Mouse (Mus musculus): Measurements from ENCODE around the gene Ptprd. TPM values are rescaled to one million over a fixed set of nuclear protein-coding genes. Genes with fewer than 3 reads are reported as not detected.
A peak's percentile ranks its signal among the peaks of the same experiment; 100 is the strongest.

Ptprd gene
- total and polyA plus RNA-seq, 2 experiments from 2014 or later = 5.6 to 23.3 TPM

DNA sequence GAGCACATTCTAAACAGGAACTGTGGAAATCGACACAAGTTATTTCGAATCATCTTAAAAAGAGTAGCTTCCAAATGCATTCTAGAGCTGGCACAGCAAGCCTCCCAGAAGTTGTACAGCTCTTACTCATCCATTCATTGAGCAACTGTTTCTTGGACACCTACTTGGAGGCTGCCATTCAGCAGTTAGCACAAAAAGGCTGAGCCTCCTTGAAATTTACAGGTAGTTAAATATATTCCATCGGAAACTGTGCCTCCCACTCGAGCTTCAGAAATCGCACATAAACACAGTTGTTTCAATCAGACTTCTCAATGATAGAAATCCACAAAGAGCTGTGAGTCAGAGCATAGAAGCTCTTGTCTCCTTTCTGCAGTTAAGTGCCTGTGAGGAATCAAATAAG lies 1825.9 kb downstream of the Ptprd start:
- ATAC-seq (ENCODE audit: insufficient read depth, low read depth) (no peak), DNase-seq (ENCODE audit: low spot score) (no peak)
- 88% methylated on average over 5 of the region's 5 CpGs for WGBS
- TF ChIP-seq CTCF (IDR thresholded peaks at IDR 0.05; ENCODE audit: low read depth) (no peak), EP300 (IDR thresholded peaks at IDR 0.05; ENCODE audit: low read depth) (no peak)
- Histone ChIP-seq H3K4me2 (ENCODE audit: low read depth, low read length) (no peak overlapping the region), H3K36me3 (replicated peaks; ENCODE audit: control insufficient read depth, insufficient read depth, low read length) (no peaks in the 10 kb centered on the region), H3K9me3 (replicated peaks; ENCODE audit: control insufficient read depth, low read length) (no peaks in the 10 kb centered on the region), H3K4me1 (ENCODE audit: control insufficient read depth, insufficient read depth) (no peaks in the 10 kb centered on the region), H3K9ac (replicated peaks; ENCODE audit: low read depth, low read length) (no peak overlapping the region), H3K4me3 (ENCODE audit: low read depth, low read length) (no peak overlapping the region), H3K27ac (ENCODE audit: low read depth) (no peak overlapping the region), H3K27me3 (ENCODE audit: control insufficient read depth, insufficient read depth, low read length) (no peaks in the 10 kb centered on the region)

DNA sequence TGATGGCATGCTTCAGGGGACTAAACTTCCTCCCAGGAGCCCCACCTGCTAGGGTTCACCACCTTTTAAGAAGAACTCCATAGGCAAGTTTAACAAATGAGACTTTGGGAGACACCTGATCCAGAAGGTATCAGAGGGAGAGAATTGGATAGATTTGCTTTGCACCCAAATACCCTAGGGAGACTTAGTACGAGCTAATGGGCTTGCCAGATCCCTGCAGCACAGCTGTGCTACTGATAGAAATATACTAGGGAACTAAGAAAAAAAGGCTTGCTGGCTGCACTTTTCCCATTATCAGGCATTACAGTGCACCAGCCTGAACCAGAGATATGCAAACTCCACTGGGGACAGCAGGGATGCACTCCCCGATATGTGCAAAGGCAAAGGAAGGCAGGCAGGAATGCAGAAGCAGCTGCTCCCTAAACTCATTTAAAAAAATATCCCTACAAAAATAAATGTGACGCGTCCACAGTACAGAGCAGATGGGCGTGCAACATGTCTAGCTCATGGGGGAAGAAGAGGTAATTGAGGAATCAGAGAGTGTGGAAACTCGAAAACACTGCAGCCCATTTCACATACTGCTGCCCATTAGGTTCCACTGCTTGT lies 1831.3 kb downstream of the Ptprd start:
- WGBS = 53% methylated on average over 6 of the region's 6 CpGs
- TF ChIP-seq EP300 (IDR thresholded peaks at IDR 0.05; ENCODE audit: low read depth) = no peak
- no peak for TF ChIP-seq CTCF (IDR thresholded peaks at IDR 0.05; ENCODE audit: low read depth)
- Histone ChIP-seq H3K4me2 (ENCODE audit: low read depth, low read length) (no peak overlapping the region), H3K27me3 (ENCODE audit: control insufficient read depth, insufficient read depth, low read length) (no peaks in the 10 kb centered on the region), H3K9me3 (replicated peaks; ENCODE audit: control insufficient read depth, low read length) (no peaks in the 10 kb centered on the region), H3K9ac (replicated peaks; ENCODE audit: low read depth, low read length) (no peak overlapping the region), H3K4me3 (ENCODE audit: low read depth, low read length) (no peak overlapping the region), H3K36me3 (replicated peaks; ENCODE audit: control insufficient read depth, insufficient read depth, low read length) (no peaks in the 10 kb centered on the region), H3K4me1 (ENCODE audit: control insufficient read depth, insufficient read depth) (no peaks in the 10 kb centered on the region), H3K27ac (ENCODE audit: low read depth) (no peak overlapping the region)
- no peak for ATAC-seq (ENCODE audit: insufficient read depth, low read depth)
- DNase-seq (ENCODE audit: low spot score) = no peak

DNA sequence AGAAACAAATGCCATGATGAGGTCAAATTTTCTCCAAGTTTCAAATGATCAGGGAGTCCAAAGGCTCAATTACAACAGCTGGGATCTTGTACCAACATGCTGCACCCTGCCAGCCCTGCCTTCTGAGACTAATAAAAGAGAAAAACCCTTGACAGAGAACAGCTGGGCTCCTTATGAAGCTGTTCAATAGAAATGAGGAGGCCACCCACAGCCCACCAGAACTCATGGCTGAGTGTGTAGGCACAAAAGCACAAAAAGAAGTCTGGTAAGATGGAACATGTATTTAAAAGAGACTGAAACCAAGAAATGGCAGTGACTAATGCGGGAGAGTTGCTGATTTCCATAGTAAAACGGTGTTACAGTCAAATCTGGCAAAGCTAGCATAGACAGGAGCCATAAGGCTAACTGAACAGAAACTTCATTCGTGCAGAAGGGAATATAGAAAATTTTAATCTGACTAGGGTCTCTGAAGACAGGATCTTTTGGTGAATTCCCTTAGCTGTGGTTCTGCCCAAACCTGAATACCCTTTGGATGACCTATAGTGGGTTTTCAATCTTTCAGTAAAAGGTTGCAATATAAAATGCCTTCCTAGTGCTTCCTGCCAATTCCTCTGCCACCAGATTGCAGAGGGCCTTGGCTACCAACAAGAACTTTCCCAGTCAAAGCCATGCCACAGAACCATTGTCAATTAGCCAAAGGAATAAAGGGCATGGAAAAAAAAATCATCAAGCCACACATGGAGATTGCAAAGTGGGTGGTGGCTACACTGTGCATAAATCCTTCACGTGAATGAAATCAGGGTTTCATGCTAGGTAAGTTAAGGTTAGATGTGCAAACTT lies 1841.5 kb downstream of the Ptprd start:
- Histone ChIP-seq H3K27me3 (ENCODE audit: control insufficient read depth, insufficient read depth, low read length) (no peaks in the 10 kb centered on the region), H3K36me3 (replicated peaks; ENCODE audit: control insufficient read depth, insufficient read depth, low read length) (no peaks in the 10 kb centered on the region), H3K27ac (ENCODE audit: low read depth) (peak overlapping the region; percentile 43), H3K4me3 (ENCODE audit: low read depth, low read length) (no peak overlapping the region), H3K4me1 (ENCODE audit: control insufficient read depth, insufficient read depth) (peaks cover 34% of the 10 kb centered on the region), H3K9ac (replicated peaks; ENCODE audit: low read depth, low read length) (no peak overlapping the region), H3K9me3 (replicated peaks; ENCODE audit: control insufficient read depth, low read length) (no peaks in the 10 kb centered on the region), H3K4me2 (ENCODE audit: low read depth, low read length) (no peak overlapping the region; the same call in 1 of the 2 replicates)
- TF ChIP-seq EP300 (IDR thresholded peaks at IDR 0.05; ENCODE audit: low read depth) (no peak), CTCF (IDR thresholded peaks at IDR 0.05; ENCODE audit: low read depth) (no peak)
- no peak for DNase-seq (ENCODE audit: low spot score)
- ATAC-seq (ENCODE audit: insufficient read depth, low read depth) = no peak
- WGBS = 71% methylated on average over 4 of the region's 4 CpGs

DNA sequence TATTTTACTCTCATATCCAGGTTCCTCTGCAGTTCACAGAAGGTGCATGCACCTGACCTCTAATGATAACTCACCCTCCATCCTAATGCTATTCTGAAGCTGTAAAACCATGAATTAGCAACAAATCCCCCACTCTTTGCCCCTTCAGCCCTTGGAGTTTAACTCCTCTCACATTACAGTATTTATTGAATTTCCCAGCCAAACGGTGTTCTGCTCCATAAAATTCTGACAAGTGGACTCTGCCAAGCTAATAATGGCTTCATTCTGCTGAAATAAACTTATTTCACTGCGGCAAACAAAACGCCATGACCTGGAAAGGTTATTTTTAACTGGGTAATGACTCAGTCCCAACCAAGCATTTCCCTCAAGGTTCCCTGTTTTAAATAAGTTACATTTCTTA lies 1842.7 kb downstream of the Ptprd start:
- Histone ChIP-seq H3K4me1 (ENCODE audit: control insufficient read depth, insufficient read depth) (peaks cover 34% of the 10 kb centered on the region), H3K27ac (ENCODE audit: low read depth) (no peak overlapping the region)
- ATAC-seq (ENCODE audit: insufficient read depth, low read depth) = no peak

DNA sequence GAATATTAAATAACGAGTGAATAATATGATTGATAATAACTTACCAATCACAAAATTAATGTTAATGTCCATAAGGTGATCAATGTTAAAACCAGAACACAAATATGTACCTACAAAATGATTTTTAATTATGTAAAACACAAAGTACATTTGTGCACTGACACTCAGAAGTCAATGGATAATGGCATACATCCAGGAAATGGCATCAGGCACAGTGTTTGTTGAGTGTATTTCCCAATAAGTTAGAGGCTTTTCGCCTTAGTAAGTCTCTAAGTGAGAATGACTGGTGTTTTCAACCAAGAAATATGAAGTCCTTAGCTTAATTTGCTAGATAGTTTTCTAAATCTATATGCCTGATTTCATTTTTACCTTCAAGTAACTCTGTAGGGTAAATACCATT lies 1843.5 kb downstream of the Ptprd start:
- no peak for ATAC-seq (ENCODE audit: insufficient read depth, low read depth)
- no peaks in the 10 kb centered on the region for H3K36me3 ChIP-seq (replicated peaks; ENCODE audit: control insufficient read depth, insufficient read depth, low read length)
- no peak for DNase-seq (ENCODE audit: low spot score)
- H3K9me3 ChIP-seq (replicated peaks; ENCODE audit: control insufficient read depth, low read length) = no peaks in the 10 kb centered on the region
- WGBS = 82% methylated on average over 2 of the region's 2 CpGs
- no peak overlapping the region for H3K27ac ChIP-seq (ENCODE audit: low read depth)
- H3K27me3 ChIP-seq (ENCODE audit: control insufficient read depth, insufficient read depth, low read length) = no peaks in the 10 kb centered on the region
- H3K4me1 ChIP-seq (ENCODE audit: control insufficient read depth, insufficient read depth) = peaks cover 36% of the 10 kb centered on the region
- H3K4me2 ChIP-seq (ENCODE audit: low read depth, low read length) = no peak overlapping the region
- TF ChIP-seq EP300 (IDR thresholded peaks at IDR 0.05; ENCODE audit: low read depth) = no peak
- TF ChIP-seq CTCF (IDR thresholded peaks at IDR 0.05; ENCODE audit: low read depth) = no peak
- no peak overlapping the region for H3K4me3 ChIP-seq (ENCODE audit: low read depth, low read length)
- H3K9ac ChIP-seq (replicated peaks; ENCODE audit: low read depth, low read length) = no peak overlapping the region

More for the DNA sequence above, 1842.7 kb downstream of the Ptprd start:
- Histone ChIP-seq H3K9me3 (replicated peaks; ENCODE audit: control insufficient read depth, low read length) (no peaks in the 10 kb centered on the region), H3K9ac (replicated peaks; ENCODE audit: low read depth, low read length) (no peak overlapping the region), H3K27me3 (ENCODE audit: control insufficient read depth, insufficient read depth, low read length) (no peaks in the 10 kb centered on the region), H3K4me3 (ENCODE audit: low read depth, low read length) (no peak overlapping the region), H3K36me3 (replicated peaks; ENCODE audit: control insufficient read depth, insufficient read depth, low read length) (no peaks in the 10 kb centered on the region), H3K4me2 (ENCODE audit: low read depth, low read length) (peak overlapping the region; percentile 31; the same call in 1 of the 2 replicates)
- no peak for DNase-seq (ENCODE audit: low spot score)
- 38% methylated on average over 3 of the region's 3 CpGs for WGBS
- TF ChIP-seq CTCF (IDR thresholded peaks at IDR 0.05; ENCODE audit: low read depth) (no peak), EP300 (IDR thresholded peaks at IDR 0.05; ENCODE audit: low read depth) (no peak)
